Mouse (Mus musculus): ENCODE data around the gene Immp2l. TPM values are rescaled to one million over a fixed set of nuclear protein-coding genes. Genes with fewer than 3 reads are reported as not detected.
A peak's percentile ranks its signal among the peaks of the same experiment; 100 is the strongest.
"Not testable (repeated sequence)": the region's sequence is repeated elsewhere in the genome, so short reads cannot be mapped to it uniquely, and the experiment has no call there.

Gene Immp2l
- total RNA-seq, 2 experiments from 2014 or later = 33.7 to 34.9 TPM

GRCm38 (mm10) chr12:41842694-41843329, 818.9 kb downstream of the Immp2l start:
- DNase-seq = no peak

- DNase-seq = no peak
These were observed 828.1 kb downstream of the Immp2l start for GRCm38 (mm10) chr12:41851896-41852470.

- DNase-seq = not testable (repeated sequence)
These were observed 835.8 kb downstream of the Immp2l start for GRCm38 (mm10) chr12:41859652-41860051.

- DNase-seq = no peak
These were observed 844.4 kb downstream of the Immp2l start for GRCm38 (mm10) chr12:41868317-41868716.

GRCm38 (mm10) chr12:41874015-41874414, 850.1 kb downstream of the Immp2l start:
- no peak for DNase-seq

GRCm38 (mm10) chr12:41877292-41877959, 853.5 kb downstream of the Immp2l start:
- DNase-seq = no peak

- no peak for DNase-seq
These were observed 854.6 kb downstream of the Immp2l start for GRCm38 (mm10) chr12:41878493-41878892.

- no peak for DNase-seq
These were observed 855.1 kb downstream of the Immp2l start for GRCm38 (mm10) chr12:41878972-41879371.

- DNase-seq = no peak
These were observed 855.5 kb downstream of the Immp2l start for GRCm38 (mm10) chr12:41879412-41879811.

- DNase-seq = no peak
These were observed 856.9 kb downstream of the Immp2l start for GRCm38 (mm10) chr12:41880833-41881232.

- DNase-seq = no peak
These were observed 884.1 kb downstream of the Immp2l start for GRCm38 (mm10) chr12:41908011-41908410.

- no peak for DNase-seq
These were observed 887.7 kb downstream of the Immp2l start for GRCm38 (mm10) chr12:41911626-41912025.

- no peak for DNase-seq
These were observed 913.9 kb downstream of the Immp2l start for GRCm38 (mm10) chr12:41937751-41938150.

- DNase-seq = no peak
These were observed 918.0 kb downstream of the Immp2l start for GRCm38 (mm10) chr12:41941853-41942252.

GRCm38 (mm10) chr12:41944079-41944672, 920.3 kb downstream of the Immp2l start:
- no peak for DNase-seq

GRCm38 (mm10) chr12:41946536-41946935, 922.6 kb downstream of the Immp2l start:
- DNase-seq = no peak

- no peak for DNase-seq
These were observed 925.5 kb downstream of the Immp2l start for GRCm38 (mm10) chr12:41949409-41949808.

- DNase-seq = peak; percentile 29 to 44
These were observed 926.0 kb downstream of the Immp2l start for GRCm38 (mm10) chr12:41949841-41950241.

- DNase-seq = peak; percentile 13 to 19
These were observed 926.8 kb downstream of the Immp2l start for GRCm38 (mm10) chr12:41950726-41951125.

GRCm38 (mm10) chr12:41961038-41961437, 937.1 kb downstream of the Immp2l start:
- DNase-seq = no peak

GRCm38 (mm10) chr12:41991408-41991807, 967.5 kb downstream of the Immp2l start:
- no peak for DNase-seq

Data from heart, adult 18-20 months (tissue).